Mouse (Mus musculus): ENCODE data around the gene Msi2.

Gene Msi2

GRCm38 (mm10) chr11:88613771-88614526 is 104.4 kb downstream of the Msi2 start:
- DNase-seq (ENCODE audit: low spot score), result no peak

GRCm38 (mm10) chr11:88613008-88613407 is 105.3 kb downstream of the Msi2 start:
- no peak for DNase-seq (ENCODE audit: low spot score)

- no peak for DNase-seq (ENCODE audit: low spot score)
Measured at GRCm38 (mm10) chr11:88612141-88612540, 106.2 kb downstream of the Msi2 start.

DNA sequence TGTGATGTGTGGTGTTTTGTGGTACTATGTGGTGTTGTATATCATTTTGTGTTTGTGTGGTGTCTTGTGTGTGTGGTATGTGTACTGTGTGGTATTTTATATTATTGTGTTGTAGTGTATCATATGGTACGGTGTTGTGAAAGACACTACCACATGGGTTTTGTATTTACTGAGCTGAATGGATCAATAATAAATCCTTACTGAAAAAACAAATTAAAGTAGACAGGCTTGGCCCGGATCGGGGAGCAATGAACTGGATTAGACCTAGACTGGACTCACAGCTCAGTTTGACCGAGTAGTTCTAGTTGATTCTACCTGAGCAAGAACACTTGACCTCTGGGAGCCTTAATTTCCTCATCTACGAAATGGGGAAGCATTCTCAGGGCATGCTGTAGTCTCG is 107.5 kb downstream of the Msi2 start:
- no peak for DNase-seq (ENCODE audit: low spot score)

- DNase-seq (ENCODE audit: low spot score), result no peak
Measured at GRCm38 (mm10) chr11:88610112-88610511, 108.2 kb downstream of the Msi2 start.

DNA sequence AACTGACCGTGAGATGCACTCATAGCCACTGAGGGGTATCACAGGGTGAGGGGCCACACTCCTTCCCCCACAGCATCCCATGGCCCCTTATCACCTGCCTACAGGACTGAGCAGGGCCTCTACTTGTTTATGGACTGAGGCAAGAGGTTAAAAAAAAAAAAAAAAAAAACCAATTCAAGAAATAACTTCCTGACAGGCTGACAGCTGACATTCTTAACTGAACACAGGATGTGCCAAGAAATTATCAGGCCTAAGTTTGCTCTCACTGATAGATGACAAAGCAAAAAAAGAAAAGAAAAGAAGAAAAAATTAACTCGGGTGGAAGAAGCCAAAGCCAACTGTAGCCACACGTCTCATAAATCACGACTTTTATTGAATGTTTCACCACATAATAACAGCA is 109.7 kb downstream of the Msi2 start:
- no peak for DNase-seq (ENCODE audit: low spot score)

DNA sequence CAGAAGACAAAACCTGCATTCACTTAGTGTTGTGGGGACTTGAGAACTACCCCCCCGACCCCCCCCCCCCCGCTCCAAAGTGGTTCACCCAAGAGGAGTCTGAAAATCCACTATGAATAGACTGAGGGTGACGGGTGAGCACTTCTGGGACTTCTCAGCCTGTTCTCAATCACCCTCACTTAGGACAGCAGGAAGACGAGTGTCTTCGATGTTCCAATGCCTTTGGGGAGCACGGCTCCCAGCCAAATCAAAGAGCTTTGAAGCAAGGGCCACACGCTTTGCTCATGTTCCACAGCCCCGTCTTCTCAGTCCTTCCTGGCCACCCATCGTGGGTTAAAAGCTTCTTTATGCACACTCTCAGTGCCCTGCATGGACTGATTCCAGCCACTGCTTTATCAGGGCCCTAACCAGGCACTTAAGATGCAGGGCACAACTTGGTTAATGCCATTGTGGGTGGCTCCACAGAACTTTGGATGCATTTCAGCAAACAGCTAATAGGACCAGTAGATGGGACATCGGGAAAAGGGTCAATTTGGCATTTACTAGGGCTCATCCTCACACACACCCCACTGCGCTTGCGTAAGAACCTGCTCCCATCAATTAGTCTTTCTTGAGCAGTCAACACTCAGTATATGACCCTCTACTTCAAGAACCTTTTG is 110.5 kb downstream of the Msi2 start:
- no peak for DNase-seq (ENCODE audit: low spot score)

- DNase-seq (ENCODE audit: low spot score), result no peak
Measured at GRCm38 (mm10) chr11:88605771-88606170, 112.5 kb downstream of the Msi2 start.

GRCm38 (mm10) chr11:88605098-88605525 is 113.2 kb downstream of the Msi2 start:
- peak; percentile 72 for DNase-seq (ENCODE audit: low spot score)

DNA sequence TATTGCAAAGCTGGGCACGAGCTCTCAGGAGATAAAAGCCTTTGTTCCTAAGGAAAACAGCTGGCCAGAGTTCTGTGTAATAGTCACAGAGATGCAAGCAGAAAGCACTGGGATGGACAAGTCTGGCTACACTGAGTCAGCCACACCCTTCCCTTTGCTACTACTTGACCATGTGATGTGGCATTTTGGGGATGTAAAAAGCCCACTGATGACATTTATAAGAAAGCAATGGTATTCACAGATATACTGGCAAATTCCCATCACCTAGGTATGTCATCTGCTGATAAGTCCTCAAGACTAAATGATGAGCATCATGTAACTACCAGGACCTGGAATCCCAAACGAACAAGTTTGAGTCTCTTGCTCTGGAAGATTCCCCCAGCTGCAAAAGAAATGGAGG is 113.7 kb downstream of the Msi2 start:
- no peak for DNase-seq (ENCODE audit: low spot score)

DNA sequence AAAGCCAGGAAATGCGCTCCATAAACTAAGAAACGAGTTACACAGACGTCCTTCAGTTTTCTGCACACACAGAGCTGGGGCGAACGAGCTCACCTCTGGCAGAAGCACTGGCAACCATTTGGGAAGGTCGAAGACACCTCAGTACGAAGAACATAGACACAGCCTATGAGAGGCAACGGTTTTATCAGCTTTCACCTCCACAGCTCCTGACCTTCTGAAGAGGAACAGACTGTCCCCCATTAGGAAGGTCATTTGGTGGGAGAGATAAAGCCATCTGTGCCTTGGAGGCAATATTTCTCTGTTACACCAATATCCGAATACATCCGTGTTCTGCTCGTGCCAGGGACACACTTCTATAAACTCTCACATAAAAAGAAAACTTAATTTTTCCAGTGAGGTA is 114.9 kb downstream of the Msi2 start:
- no peak for DNase-seq (ENCODE audit: low spot score)

- DNase-seq (ENCODE audit: low spot score), result no peak
Measured at GRCm38 (mm10) chr11:88602471-88603120, 115.7 kb downstream of the Msi2 start.

- no peak for DNase-seq (ENCODE audit: low spot score)
Measured at GRCm38 (mm10) chr11:88600194-88600593, 118.1 kb downstream of the Msi2 start.

DNA sequence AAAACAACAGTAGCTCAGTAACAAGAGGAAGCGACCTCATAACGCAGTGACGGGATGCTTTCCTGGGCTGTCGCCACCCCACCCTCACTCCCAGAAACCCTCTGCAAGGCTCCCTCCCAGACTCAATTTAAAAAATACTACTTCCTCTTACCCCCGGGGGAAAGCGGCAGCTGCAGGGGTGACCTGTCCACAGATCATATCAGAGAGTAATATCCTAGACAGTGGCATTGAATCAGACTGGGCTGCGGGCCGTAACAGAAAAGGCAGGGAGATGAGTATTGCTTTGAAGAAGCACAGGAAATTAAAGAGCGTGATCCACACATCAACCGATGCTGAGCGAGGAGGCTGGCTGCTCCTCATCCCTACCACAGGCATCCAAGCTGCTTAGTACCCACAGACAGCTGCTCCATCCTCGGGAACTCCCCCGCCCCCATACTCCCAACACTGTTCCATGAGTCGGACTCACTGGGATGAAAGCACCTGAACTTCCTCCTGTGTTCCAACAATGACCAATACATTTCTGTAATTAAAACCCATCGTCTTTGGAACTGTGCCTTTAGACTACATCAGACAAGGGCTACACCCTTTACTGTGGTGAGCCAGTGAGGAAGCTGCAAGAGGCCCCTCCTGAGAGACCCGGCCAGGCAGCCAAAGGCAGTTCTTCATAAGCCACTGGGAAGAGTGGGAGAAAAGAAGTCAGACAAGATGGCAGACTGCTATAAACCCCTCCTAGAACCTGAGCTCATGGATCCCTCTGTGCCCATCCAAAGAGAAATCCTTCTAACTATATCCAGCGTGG is 118.8 kb downstream of the Msi2 start:
- no peak for DNase-seq (ENCODE audit: low spot score)

DNA sequence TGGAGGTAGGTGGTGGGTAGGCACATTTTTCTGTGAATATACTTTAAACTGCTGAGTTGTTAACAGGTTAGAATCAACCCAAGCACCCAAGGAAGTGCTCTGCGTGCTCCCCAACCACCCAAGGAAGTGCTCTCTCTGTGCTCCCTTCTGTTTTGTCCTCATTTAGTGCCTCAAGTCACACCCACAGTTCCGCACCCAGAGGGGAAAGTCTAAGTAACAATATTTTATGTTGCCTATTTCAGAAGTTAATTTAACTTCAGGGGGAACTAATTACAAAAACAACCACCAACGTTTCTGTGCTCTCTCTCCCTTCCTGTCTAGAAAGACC is 119.5 kb downstream of the Msi2 start:
- DNase-seq (ENCODE audit: low spot score), result no peak

- DNase-seq (ENCODE audit: low spot score), result no peak
Measured at GRCm38 (mm10) chr11:88598150-88598847, 120.0 kb downstream of the Msi2 start.

DNA sequence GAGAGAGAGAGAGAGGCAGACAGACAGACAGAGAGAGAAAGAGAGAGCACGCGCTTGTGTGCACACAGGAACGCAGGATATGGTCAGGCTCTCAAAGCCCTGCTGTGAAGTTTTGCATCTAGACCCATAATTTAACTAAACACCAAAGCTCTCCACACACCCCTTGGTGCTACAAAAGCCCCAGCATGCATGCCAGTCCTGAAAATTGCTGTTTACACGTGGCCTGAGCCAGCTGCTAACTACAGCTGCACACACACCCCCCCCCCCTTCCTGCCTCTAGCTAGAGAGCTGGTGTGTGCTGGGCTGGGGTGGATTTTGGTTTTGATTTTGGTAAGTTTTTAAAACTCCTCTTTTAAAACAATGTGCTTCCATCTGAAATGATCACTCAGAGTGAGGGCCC is 122.7 kb downstream of the Msi2 start:
- no peak for DNase-seq (ENCODE audit: low spot score)

- DNase-seq (ENCODE audit: low spot score), result no peak
Measured at GRCm38 (mm10) chr11:88594804-88595611, 123.3 kb downstream of the Msi2 start.

GRCm38 (mm10) chr11:88594010-88594409 is 124.3 kb downstream of the Msi2 start:
- DNase-seq (ENCODE audit: low spot score), result peak; percentile 77

DNA sequence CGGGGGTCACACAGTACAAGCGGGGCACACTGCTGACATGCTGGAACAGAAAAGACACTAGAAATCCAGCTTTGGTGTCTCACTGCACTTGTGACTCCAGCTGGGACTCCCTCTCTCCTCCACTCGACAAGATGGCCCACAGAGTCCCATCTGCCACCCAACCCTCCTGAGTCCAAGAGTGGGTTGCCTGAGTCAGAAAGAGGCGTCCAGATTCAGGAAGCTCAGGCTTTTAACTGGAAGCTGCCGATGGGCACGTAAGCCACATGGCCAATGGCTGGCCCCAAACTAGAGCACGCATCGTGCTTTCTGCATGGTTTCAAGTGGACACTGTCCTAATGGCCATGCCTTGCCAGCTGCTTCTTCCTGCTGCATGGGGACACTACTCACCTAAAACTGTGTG is 126.2 kb downstream of the Msi2 start:
- DNase-seq (ENCODE audit: low spot score), result no peak

GRCm38 (mm10) chr11:88590647-88591046 is 127.7 kb downstream of the Msi2 start:
- no peak for DNase-seq (ENCODE audit: low spot score)

Measured in embryo, embryonic 10.5 days (tissue).